24 mouse cellular contexts compared by ENCODE assay signal in genomic region chr3:146440422-146440821, GRCm38 (mm10). TPM values are rescaled to one million over a fixed set of nuclear protein-coding genes. Genes with fewer than 3 reads are reported as not detected.
DNase-seq lines count a peak whose midpoint lies in the region; ATAC-seq and TF ChIP-seq lines count a peak whose summit lies in the region.
"Had no signal": no experiment of that assay in that cellular context is flagged by ENCODE, and none has a peak within 500 bp of the region (broad histone marks: within the 10 kb centered on the region; RNA-seq: fewer than 3 reads in every experiment).

No protein-coding gene starts in this region.

- peak overlapping the region; percentile 37; the same call in 1 of the 2 replicates for H3K27ac ChIP-seq in embryonic facial prominence, embryonic 12.5 days
- no peak overlapping the region for H3K27ac ChIP-seq in embryonic facial prominence, embryonic 10.5 days (replicated peaks)
- no peak overlapping the region for H3K27ac ChIP-seq in intestine, embryonic 14.5 days (ENCODE audit: low read depth)
- no peak overlapping the region for H3K27ac ChIP-seq in intestine, embryonic 15.5 days
- no peak overlapping the region for H3K27ac ChIP-seq in neural tube, embryonic 15.5 days (replicated peaks)
- H3K27ac ChIP-seq in limb, embryonic 10.5 days, result no peak overlapping the region
- no peak overlapping the region for H3K27ac ChIP-seq in lung, postnatal 0 days (ENCODE audit: low read length)
- H3K27ac ChIP-seq: forebrain, embryonic 12.5 days; forebrain, embryonic 15.5 days; gastrocnemius, adult 2 months; heart, embryonic 10.5 days; hindbrain, embryonic 12.5 days; hindbrain, embryonic 15.5 days had no signal

- H3K4me1 ChIP-seq in embryonic facial prominence, embryonic 12.5 days, result no peaks in the 10 kb centered on the region
- H3K4me1 ChIP-seq in embryonic facial prominence, embryonic 10.5 days, result no peaks in the 10 kb centered on the region
- no peaks in the 10 kb centered on the region for H3K4me1 ChIP-seq in intestine, embryonic 14.5 days (replicated peaks; ENCODE audit: control insufficient read depth, insufficient read depth, low read length)
- no peaks in the 10 kb centered on the region for H3K4me1 ChIP-seq in intestine, embryonic 15.5 days (replicated peaks)
- H3K4me1 ChIP-seq in neural tube, embryonic 15.5 days, result no peaks in the 10 kb centered on the region
- H3K4me1 ChIP-seq in limb, embryonic 10.5 days, result no peaks in the 10 kb centered on the region
- no peaks in the 10 kb centered on the region for H3K4me1 ChIP-seq in lung, postnatal 0 days (ENCODE audit: insufficient read depth, low read depth, low read length)
- H3K4me1 ChIP-seq: forebrain, embryonic 12.5 days; forebrain, embryonic 15.5 days; heart, embryonic 10.5 days; hindbrain, embryonic 12.5 days; hindbrain, embryonic 15.5 days had no signal

- TF ChIP-seq CTCF in lung, postnatal 0 days (IDR thresholded peaks at IDR 0.05), result no peak

- TF ChIP-seq EP300 in lung, postnatal 0 days (IDR thresholded peaks at IDR 0.05), result no peak

- H3K27me3 ChIP-seq in embryonic facial prominence, embryonic 12.5 days, result no peaks in the 10 kb centered on the region
- H3K27me3 ChIP-seq in embryonic facial prominence, embryonic 10.5 days (replicated peaks; ENCODE audit: low read depth, poor library complexity, severe bottlenecking), result no peaks in the 10 kb centered on the region
- H3K27me3 ChIP-seq in intestine, embryonic 14.5 days (replicated peaks; ENCODE audit: control insufficient read depth, insufficient read depth, low read length), result no peaks in the 10 kb centered on the region
- H3K27me3 ChIP-seq in intestine, embryonic 15.5 days (replicated peaks), result no peaks in the 10 kb centered on the region
- H3K27me3 ChIP-seq in neural tube, embryonic 15.5 days (replicated peaks), result no peaks in the 10 kb centered on the region
- H3K27me3 ChIP-seq in limb, embryonic 10.5 days (ENCODE audit: low read depth, poor library complexity, severe bottlenecking), result no peaks in the 10 kb centered on the region
- H3K27me3 ChIP-seq in lung, postnatal 0 days (replicated peaks; ENCODE audit: insufficient read depth, low read length), result no peaks in the 10 kb centered on the region
- H3K27me3 ChIP-seq: forebrain, embryonic 12.5 days; forebrain, embryonic 15.5 days; hindbrain, embryonic 12.5 days; hindbrain, embryonic 15.5 days had no signal

- no peak overlapping the region for H3K9ac ChIP-seq in embryonic facial prominence, embryonic 12.5 days
- H3K9ac ChIP-seq in intestine, embryonic 14.5 days (ENCODE audit: low read length), result no peak overlapping the region
- no peak overlapping the region for H3K9ac ChIP-seq in intestine, embryonic 15.5 days
- no peak overlapping the region for H3K9ac ChIP-seq in neural tube, embryonic 15.5 days (replicated peaks)
- no peak overlapping the region for H3K9ac ChIP-seq in lung, postnatal 0 days (replicated peaks; ENCODE audit: low read depth)
- H3K9ac ChIP-seq: forebrain, embryonic 12.5 days; forebrain, embryonic 15.5 days; hindbrain, embryonic 12.5 days; hindbrain, embryonic 15.5 days had no signal

- no peak overlapping the region for H3K4me3 ChIP-seq in embryonic facial prominence, embryonic 12.5 days
- H3K4me3 ChIP-seq in embryonic facial prominence, embryonic 10.5 days, result no peak overlapping the region
- H3K4me3 ChIP-seq in intestine, embryonic 14.5 days (ENCODE audit: low read depth, low read length), result no peak overlapping the region
- no peak overlapping the region for H3K4me3 ChIP-seq in intestine, embryonic 15.5 days (replicated peaks)
- no peak overlapping the region for H3K4me3 ChIP-seq in neural tube, embryonic 15.5 days (replicated peaks)
- no peak overlapping the region for H3K4me3 ChIP-seq in limb, embryonic 10.5 days
- no peak overlapping the region for H3K4me3 ChIP-seq in lung, postnatal 0 days (ENCODE audit: low read depth, low read length)
- H3K4me3 ChIP-seq: erythroblast, embryonic 14.5 days; forebrain, embryonic 12.5 days; forebrain, embryonic 15.5 days; gastrocnemius, adult 2 months; heart, embryonic 10.5 days; hindbrain, embryonic 12.5 days; hindbrain, embryonic 15.5 days had no signal

- H3K9me3 ChIP-seq in embryonic facial prominence, embryonic 12.5 days, result no peaks in the 10 kb centered on the region
- no peaks in the 10 kb centered on the region for H3K9me3 ChIP-seq in embryonic facial prominence, embryonic 10.5 days
- H3K9me3 ChIP-seq in intestine, embryonic 14.5 days (ENCODE audit: control insufficient read depth, low read length), result no peaks in the 10 kb centered on the region
- no peaks in the 10 kb centered on the region for H3K9me3 ChIP-seq in intestine, embryonic 15.5 days
- no peaks in the 10 kb centered on the region for H3K9me3 ChIP-seq in neural tube, embryonic 15.5 days (replicated peaks)
- H3K9me3 ChIP-seq in limb, embryonic 10.5 days (replicated peaks), result no peaks in the 10 kb centered on the region
- no peaks in the 10 kb centered on the region for H3K9me3 ChIP-seq in lung, postnatal 0 days (ENCODE audit: low read length)
- H3K9me3 ChIP-seq: forebrain, embryonic 12.5 days; forebrain, embryonic 15.5 days; heart, embryonic 10.5 days; hindbrain, embryonic 12.5 days; hindbrain, embryonic 15.5 days had no signal

- no peak for ATAC-seq in embryonic facial prominence, embryonic 12.5 days (ENCODE audit: insufficient number of reproducible peaks, insufficient read depth, low FRiP score, low TSS enrichment)
- ATAC-seq in intestine, embryonic 14.5 days (replicated peaks; ENCODE audit: low FRiP score, low TSS enrichment, low read depth), result no peak
- no peak for ATAC-seq in intestine, embryonic 15.5 days
- ATAC-seq in neural tube, embryonic 15.5 days (ENCODE audit: low FRiP score), result no peak
- ATAC-seq in lung, postnatal 0 days, result no peak
- ATAC-seq: activated CD4-positive, CD25-positive, alpha-beta regulatory T cell, adult 4 months; forebrain, embryonic 15.5 days; intestine, embryonic 16.5 days had no signal

- DNase-seq in embryonic facial prominence, embryonic 10.5 days (ENCODE audit: low spot score), result no peak
- DNase-seq in intestine, embryonic 14.5 days (ENCODE audit: low spot score), result peak; percentile 43
- DNase-seq in neural tube, embryonic 10.5 days (ENCODE audit: extremely low spot score, low spot score), result peak; percentile 4
- DNase-seq in limb, embryonic 10.5 days (ENCODE audit: low spot score), result peak; percentile 19
- no peak for DNase-seq in lung, postnatal 0 days (ENCODE audit: low spot score)
- DNase-seq: adrenal gland, adult 8-10 months; adrenal gland, postnatal 25 days; cerebellum, adult 18-20 months; cerebellum, adult 9-10 months; cerebellum, postnatal 14 days; gastrocnemius, adult 2 months; gastrocnemius, postnatal 14 days; heart, adult 18-20 months had no signal

- H3K4me2 ChIP-seq in embryonic facial prominence, embryonic 12.5 days (replicated peaks), result no peak overlapping the region
- no peak overlapping the region for H3K4me2 ChIP-seq in intestine, embryonic 14.5 days (ENCODE audit: low read length)
- H3K4me2 ChIP-seq in intestine, embryonic 15.5 days (replicated peaks), result no peak overlapping the region
- H3K4me2 ChIP-seq in neural tube, embryonic 15.5 days, result no peak overlapping the region
- no peak overlapping the region for H3K4me2 ChIP-seq in lung, postnatal 0 days (replicated peaks; ENCODE audit: low read depth, low read length)
- H3K4me2 ChIP-seq: forebrain, embryonic 12.5 days; forebrain, embryonic 15.5 days; hindbrain, embryonic 12.5 days; hindbrain, embryonic 15.5 days had no signal

- 70% methylated on average over 7 of the region's 7 CpGs for WGBS in embryonic facial prominence, embryonic 12.5 days
- 87% methylated on average over 7 of the region's 7 CpGs for WGBS in embryonic facial prominence, embryonic 10.5 days
- 91% methylated on average over 7 of the region's 7 CpGs for WGBS in intestine, embryonic 14.5 days
- 84% methylated on average over 7 of the region's 7 CpGs for WGBS in intestine, embryonic 15.5 days
- 89% methylated on average over 7 of the region's 7 CpGs for WGBS in neural tube, embryonic 15.5 days
- WGBS in limb, embryonic 10.5 days, result 91% methylated on average over 7 of the region's 7 CpGs
- WGBS in lung, postnatal 0 days, result 84% methylated on average over 7 of the region's 7 CpGs

- H3K36me3 ChIP-seq in embryonic facial prominence, embryonic 12.5 days, result peaks cover 33% of the 10 kb centered on the region
- peaks cover 67% of the 10 kb centered on the region for H3K36me3 ChIP-seq in embryonic facial prominence, embryonic 10.5 days (replicated peaks)
- peaks cover 41% of the 10 kb centered on the region for H3K36me3 ChIP-seq in intestine, embryonic 14.5 days (ENCODE audit: control insufficient read depth, insufficient read depth, low read length)
- H3K36me3 ChIP-seq in intestine, embryonic 15.5 days, result 0 out of 2 replicates have a peak, but pooled peaks cover 4% of the 10 kb centered on the region
- H3K36me3 ChIP-seq in neural tube, embryonic 15.5 days, result peaks cover 38% of the 10 kb centered on the region
- peaks cover 46% of the 10 kb centered on the region for H3K36me3 ChIP-seq in limb, embryonic 10.5 days
- 0 out of 2 replicates have a peak, but pooled peaks cover 6% of the 10 kb centered on the region for H3K36me3 ChIP-seq in lung, postnatal 0 days (ENCODE audit: insufficient read depth, low read length)

RNA-seq across cellular contexts. Expression of gene Ctbs, which starts 9.2 kb away (rescaled TPM):
- 7.7 and 10.6 TPM in 2 replicates for polyA plus RNA-seq in embryonic facial prominence, embryonic 12.5 days (2016; fragmentation: Nextera tagmentation; extraction: Ambion mirVana)
- polyA plus RNA-seq in embryonic facial prominence, embryonic 10.5 days (2016; fragmentation: Nextera tagmentation; extraction: Ambion mirVana), result 4.4 and 5.2 TPM in 2 replicates
- polyA plus RNA-seq in intestine, embryonic 14.5 days (2014; fragmentation: Nextera tagmentation; extraction: Ambion mirVana), result 12.1 and 12.8 TPM in 2 replicates
- polyA plus RNA-seq in intestine, embryonic 15.5 days (2015; fragmentation: Nextera tagmentation; extraction: Ambion mirVana), result 10.1 and 11.3 TPM in 2 replicates
- polyA plus RNA-seq in neural tube, embryonic 15.5 days (2015; fragmentation: Nextera tagmentation; extraction: Ambion mirVana), result 5.3 and 5.7 TPM in 2 replicates
- polyA plus RNA-seq in limb, embryonic 10.5 days (2016; fragmentation: Nextera tagmentation; extraction: Ambion mirVana), result 3.3 and 4.7 TPM in 2 replicates
- 14.8 and 15.9 TPM in 2 replicates for polyA plus RNA-seq in lung, postnatal 0 days (2015; fragmentation: Nextera tagmentation; extraction: Ambion mirVana)

RNA-seq across cellular contexts. Expression of gene Ssx2ip, which starts 36.0 kb away (rescaled TPM):
- polyA plus RNA-seq in embryonic facial prominence, embryonic 12.5 days (2016; fragmentation: Nextera tagmentation; extraction: Ambion mirVana), result 26.6 and 29.8 TPM in 2 replicates
- 28.0 and 30.5 TPM in 2 replicates for polyA plus RNA-seq in embryonic facial prominence, embryonic 10.5 days (2016; fragmentation: Nextera tagmentation; extraction: Ambion mirVana)
- 36.3 and 38.1 TPM in 2 replicates for polyA plus RNA-seq in intestine, embryonic 14.5 days (2014; fragmentation: Nextera tagmentation; extraction: Ambion mirVana)
- polyA plus RNA-seq in intestine, embryonic 15.5 days (2015; fragmentation: Nextera tagmentation; extraction: Ambion mirVana), result 38.6 and 41.5 TPM in 2 replicates
- polyA plus RNA-seq in neural tube, embryonic 15.5 days (2015; fragmentation: Nextera tagmentation; extraction: Ambion mirVana), result 16.7 and 19.3 TPM in 2 replicates
- polyA plus RNA-seq in limb, embryonic 10.5 days (2016; fragmentation: Nextera tagmentation; extraction: Ambion mirVana), result 20.1 and 23.0 TPM in 2 replicates
- 21.8 and 25.0 TPM in 2 replicates for polyA plus RNA-seq in lung, postnatal 0 days (2015; fragmentation: Nextera tagmentation; extraction: Ambion mirVana)

RNA-seq across cellular contexts. Expression of gene Spata1, which starts 59.1 kb away (rescaled TPM):
- 9.2 and 10.4 TPM in 2 replicates for polyA plus RNA-seq in embryonic facial prominence, embryonic 12.5 days (2016; fragmentation: Nextera tagmentation; extraction: Ambion mirVana)
- polyA plus RNA-seq in embryonic facial prominence, embryonic 10.5 days (2016; fragmentation: Nextera tagmentation; extraction: Ambion mirVana), result 6.0 and 7.4 TPM in 2 replicates
- 3.7 and 4.4 TPM in 2 replicates for polyA plus RNA-seq in intestine, embryonic 14.5 days (2014; fragmentation: Nextera tagmentation; extraction: Ambion mirVana)
- polyA plus RNA-seq in intestine, embryonic 15.5 days (2015; fragmentation: Nextera tagmentation; extraction: Ambion mirVana), result 2.8 and 2.9 TPM in 2 replicates
- 4.3 and 5.6 TPM in 2 replicates for polyA plus RNA-seq in neural tube, embryonic 15.5 days (2015; fragmentation: Nextera tagmentation; extraction: Ambion mirVana)
- polyA plus RNA-seq in limb, embryonic 10.5 days (2016; fragmentation: Nextera tagmentation; extraction: Ambion mirVana), result 3.9 and 6.8 TPM in 2 replicates
- 4.4 and 5.8 TPM in 2 replicates for polyA plus RNA-seq in lung, postnatal 0 days (2015; fragmentation: Nextera tagmentation; extraction: Ambion mirVana)
- polyA plus RNA-seq: erythroblast, embryonic 14.5 days had no signal

RNA-seq across cellular contexts. Expression of gene Gng5, which starts 59.2 kb away (rescaled TPM):
- 959 and 960 TPM in 2 replicates for polyA plus RNA-seq in embryonic facial prominence, embryonic 12.5 days (2016; fragmentation: Nextera tagmentation; extraction: Ambion mirVana)
- polyA plus RNA-seq in embryonic facial prominence, embryonic 10.5 days (2016; fragmentation: Nextera tagmentation; extraction: Ambion mirVana), result 1,248 and 1,288 TPM in 2 replicates
- 1,003 and 1,057 TPM in 2 replicates for polyA plus RNA-seq in intestine, embryonic 14.5 days (2014; fragmentation: Nextera tagmentation; extraction: Ambion mirVana)
- 999 and 1,061 TPM in 2 replicates for polyA plus RNA-seq in intestine, embryonic 15.5 days (2015; fragmentation: Nextera tagmentation; extraction: Ambion mirVana)
- polyA plus RNA-seq in neural tube, embryonic 15.5 days (2015; fragmentation: Nextera tagmentation; extraction: Ambion mirVana), result 363 and 428 TPM in 2 replicates
- 1,264 and 1,383 TPM in 2 replicates for polyA plus RNA-seq in limb, embryonic 10.5 days (2016; fragmentation: Nextera tagmentation; extraction: Ambion mirVana)
- 1,414 and 1,430 TPM in 2 replicates for polyA plus RNA-seq in lung, postnatal 0 days (2015; fragmentation: Nextera tagmentation; extraction: Ambion mirVana)

Comparison
In these comparisons a context has a peak if more than half of its experiments do, and no peak if none do; other contexts are left out.
1. DNase-seq: peak in intestine, embryonic 14.5 days (single experiment), neural tube, embryonic 10.5 days (single experiment) and limb, embryonic 10.5 days (single experiment); none in embryonic facial prominence, embryonic 10.5 days (single experiment) and lung, postnatal 0 days (single experiment).